Comparison of ENCODE assay signal across 8 mouse cellular contexts in genomic region chrX:135839397-135840391, GRCm38 (mm10). TPM values are rescaled to one million over a fixed set of nuclear protein-coding genes. Genes with fewer than 3 reads are reported as not detected.
DNase-seq lines count a peak whose midpoint lies in the region; ATAC-seq and TF ChIP-seq lines count a peak whose summit lies in the region.
"Not testable (repeated sequence)": the region's sequence is repeated elsewhere in the genome, so short reads cannot be mapped to it uniquely, and the experiment has no call there.

No protein-coding gene starts in this region.

- H3K9ac ChIP-seq in forebrain, embryonic 12.5 days: peak overlapping the region; percentile 55
- not testable (repeated sequence) for H3K9ac ChIP-seq in heart, postnatal 0 days (replicated peaks; ENCODE audit: low read depth, low read length); kidney, postnatal 0 days (ENCODE audit: low read depth, low read length); liver, embryonic 11.5 days (ENCODE audit: low read depth, low read length); stomach, embryonic 14.5 days (replicated peaks; ENCODE audit: low read depth, low read length)
- H3K9ac ChIP-seq in midbrain, embryonic 15.5 days: peak overlapping the region; percentile 73

- H3K4me3 ChIP-seq in E14TG2a.4 (replicated peaks; ENCODE audit: low read length): peak overlapping the region; percentile 79
- peak overlapping the region; percentile 50 for H3K4me3 ChIP-seq in forebrain, embryonic 12.5 days (replicated peaks)
- peak overlapping the region; percentile 46 for H3K4me3 ChIP-seq in heart, postnatal 0 days (ENCODE audit: low read depth, low read length)
- peak overlapping the region; percentile 41 for H3K4me3 ChIP-seq in kidney, postnatal 0 days (replicated peaks; ENCODE audit: low read depth, low read length)
- peak overlapping the region; percentile 49 for H3K4me3 ChIP-seq in liver, embryonic 11.5 days (ENCODE audit: low read depth, low read length)
- H3K4me3 ChIP-seq in midbrain, embryonic 15.5 days: peak overlapping the region; percentile 61
- H3K4me3 ChIP-seq in stomach, embryonic 14.5 days (ENCODE audit: low read depth, low read length): peak overlapping the region; percentile 39

- not testable (repeated sequence) for H3K9me3 ChIP-seq in E14TG2a.4 (ENCODE audit: low read length); forebrain, embryonic 12.5 days; heart, postnatal 0 days (replicated peaks; ENCODE audit: control insufficient read depth, low read length); kidney, postnatal 0 days (replicated peaks; ENCODE audit: low read length); liver, embryonic 11.5 days (ENCODE audit: control insufficient read depth, low read length); midbrain, embryonic 15.5 days; stomach, embryonic 14.5 days (ENCODE audit: control insufficient read depth, low read depth, low read length)

- H3K36me3 ChIP-seq in E14TG2a.4 (ENCODE audit: insufficient read depth, low read length): peaks cover 20% of the 10 kb centered on the region
- H3K36me3 ChIP-seq in forebrain, embryonic 12.5 days (replicated peaks); heart, postnatal 0 days (replicated peaks; ENCODE audit: control insufficient read depth, insufficient read depth, low read length); kidney, postnatal 0 days (ENCODE audit: insufficient read depth, low read length); liver, embryonic 11.5 days (ENCODE audit: control insufficient read depth, insufficient read depth, low read length); midbrain, embryonic 15.5 days (replicated peaks); stomach, embryonic 14.5 days (ENCODE audit: control insufficient read depth, insufficient read depth, low read length): not testable (repeated sequence)

- ATAC-seq in forebrain, embryonic 12.5 days (ENCODE audit: low FRiP score): peak; percentile 33
- ATAC-seq in heart, postnatal 0 days (ENCODE audit: insufficient read depth, low read depth): peak; percentile 41; the same call in 1 of the 2 replicates
- ATAC-seq in kidney, postnatal 0 days (replicated peaks; ENCODE audit: low FRiP score, low read depth): peak; percentile 53
- ATAC-seq in liver, embryonic 11.5 days (replicated peaks; ENCODE audit: low FRiP score): peak; percentile 24; the same call in 1 of the 2 replicates
- peak; percentile 41 for ATAC-seq in midbrain, embryonic 15.5 days (replicated peaks)
- peak; percentile 28; the same call in 1 of the 2 replicates for ATAC-seq in stomach, embryonic 14.5 days (ENCODE audit: insufficient number of reproducible peaks, insufficient read depth, low FRiP score, low read depth)

- TF ChIP-seq EP300 in heart, postnatal 0 days (IDR thresholded peaks at IDR 0.05; ENCODE audit: low read depth): not testable (repeated sequence)

- 21% methylated on average over 17 of the region's 17 CpGs for WGBS in forebrain, embryonic 12.5 days
- 22% methylated on average over 15 of the region's 17 CpGs for WGBS in heart, postnatal 0 days
- WGBS in kidney, postnatal 0 days: 33% methylated on average over 16 of the region's 17 CpGs
- 23% methylated on average over 15 of the region's 17 CpGs for WGBS in liver, embryonic 11.5 days
- WGBS in midbrain, embryonic 15.5 days: 30% methylated on average over 16 of the region's 17 CpGs
- 26% methylated on average over 14 of the region's 17 CpGs for WGBS in stomach, embryonic 14.5 days

- peak overlapping the region; percentile 75 for H3K4me2 ChIP-seq in forebrain, embryonic 12.5 days
- H3K4me2 ChIP-seq in heart, postnatal 0 days (ENCODE audit: low read depth, low read length): peak overlapping the region; percentile 83
- H3K4me2 ChIP-seq in kidney, postnatal 0 days (ENCODE audit: low read length): peak overlapping the region; percentile 69
- peak overlapping the region; percentile 68 for H3K4me2 ChIP-seq in liver, embryonic 11.5 days
- peak overlapping the region; percentile 56 for H3K4me2 ChIP-seq in midbrain, embryonic 15.5 days
- H3K4me2 ChIP-seq in stomach, embryonic 14.5 days (replicated peaks; ENCODE audit: low read depth, low read length): peak overlapping the region; percentile 57

- DNase-seq in cerebellum, adult 11 months: peak; percentile 45
- peak; percentile 12 for DNase-seq in heart, postnatal 0 days (ENCODE audit: low spot score)
- DNase-seq in kidney, postnatal 0 days (ENCODE audit: low spot score): peak; percentile 62
- DNase-seq in liver, embryonic 11.5 days (ENCODE audit: low spot score): not testable (repeated sequence)

- H3K27ac ChIP-seq in forebrain, embryonic 12.5 days; heart, postnatal 0 days (ENCODE audit: low read depth); kidney, postnatal 0 days; liver, embryonic 11.5 days (ENCODE audit: low read depth, low read length); stomach, embryonic 14.5 days (ENCODE audit: low read length): not testable (repeated sequence)
- peak overlapping the region; percentile 76 for H3K27ac ChIP-seq in midbrain, embryonic 15.5 days

- not testable (repeated sequence) for H3K27me3 ChIP-seq in E14TG2a.4 (ENCODE audit: insufficient read depth, low read length); forebrain, embryonic 12.5 days; heart, postnatal 0 days (ENCODE audit: control insufficient read depth, insufficient read depth, low read length); kidney, postnatal 0 days (ENCODE audit: insufficient read depth, low read length); liver, embryonic 11.5 days (replicated peaks; ENCODE audit: control insufficient read depth, insufficient read depth, low read length); midbrain, embryonic 15.5 days (replicated peaks); stomach, embryonic 14.5 days (ENCODE audit: control insufficient read depth, insufficient read depth, low read length)

- not testable (repeated sequence) for H3K4me1 ChIP-seq in E14TG2a.4 (replicated peaks; ENCODE audit: low read depth, low read length); forebrain, embryonic 12.5 days; heart, postnatal 0 days (ENCODE audit: control insufficient read depth, insufficient read depth); kidney, postnatal 0 days (replicated peaks; ENCODE audit: insufficient read depth, low read length); liver, embryonic 11.5 days (replicated peaks; ENCODE audit: control insufficient read depth, insufficient read depth, low read length); midbrain, embryonic 15.5 days; stomach, embryonic 14.5 days (ENCODE audit: control insufficient read depth, insufficient read depth, low read length)

- 0 out of 2 replicates have a peak, but pooled peaks have one; percentile 11 for TF ChIP-seq CTCF in E14TG2a.4 (conservative IDR thresholded peaks at IDR 0.05; ENCODE audit: low read length)
- peak; percentile 63 for TF ChIP-seq CTCF in heart, postnatal 0 days (IDR thresholded peaks at IDR 0.05; ENCODE audit: low read depth)
- peak; percentile 67 for TF ChIP-seq CTCF in kidney, postnatal 0 days (IDR thresholded peaks at IDR 0.05; ENCODE audit: low read depth)

RNA-seq across cellular contexts. Expression of gene Gprasp2, which starts 0.9 kb away (rescaled TPM):
- polyA plus RNA-seq in forebrain, embryonic 12.5 days (2016; fragmentation: Nextera tagmentation; extraction: Ambion mirVana): 79.9 and 84.6 TPM in 2 replicates
- total RNA-seq in heart, postnatal 0 days (2014; rRNA removed; ENCODE audit: low replicate concordance): 8.8 and 13.3 TPM in 2 replicates
- 6.7 and 7.0 TPM in 2 replicates for polyA plus RNA-seq in heart, postnatal 0 days (2015; fragmentation: Nextera tagmentation; extraction: Ambion mirVana)
- 14.1 and 15.8 TPM in 2 replicates for polyA plus RNA-seq in kidney, postnatal 0 days (2015; fragmentation: Nextera tagmentation; extraction: Ambion mirVana)
- 6.5 and 8.9 TPM in 2 replicates for polyA plus RNA-seq in liver, embryonic 11.5 days (2014; fragmentation: Nextera tagmentation; extraction: Ambion mirVana)
- polyA plus RNA-seq in midbrain, embryonic 15.5 days (2015; fragmentation: Nextera tagmentation; extraction: Ambion mirVana): 237 and 254 TPM in 2 replicates
- 26.6 and 29.1 TPM in 2 replicates for polyA plus RNA-seq in stomach, embryonic 14.5 days (2014; fragmentation: Nextera tagmentation; extraction: Ambion mirVana)

RNA-seq across cellular contexts. Expression of gene Bhlhb9, which starts 42.3 kb away (rescaled TPM):
- polyA plus RNA-seq in forebrain, embryonic 12.5 days (2016; fragmentation: Nextera tagmentation; extraction: Ambion mirVana): 90.2 and 92.3 TPM in 2 replicates
- 40.5 and 44.6 TPM in 2 replicates for total RNA-seq in heart, postnatal 0 days (2014; rRNA removed; ENCODE audit: low replicate concordance)
- polyA plus RNA-seq in heart, postnatal 0 days (2015; fragmentation: Nextera tagmentation; extraction: Ambion mirVana): 47.1 and 48.8 TPM in 2 replicates
- polyA plus RNA-seq in kidney, postnatal 0 days (2015; fragmentation: Nextera tagmentation; extraction: Ambion mirVana): 36.9 and 39.1 TPM in 2 replicates
- 35.6 and 36.8 TPM in 2 replicates for polyA plus RNA-seq in liver, embryonic 11.5 days (2014; fragmentation: Nextera tagmentation; extraction: Ambion mirVana)
- polyA plus RNA-seq in midbrain, embryonic 15.5 days (2015; fragmentation: Nextera tagmentation; extraction: Ambion mirVana): 126 and 127 TPM in 2 replicates
- 46.6 and 51.1 TPM in 2 replicates for polyA plus RNA-seq in stomach, embryonic 14.5 days (2014; fragmentation: Nextera tagmentation; extraction: Ambion mirVana)

Comparison
In these comparisons a context has a peak if more than half of its experiments do, and no peak if none do; other contexts are left out.
1. CTCF ChIP-seq: peak in every context shown above with its lines; median percentile 67 in kidney, postnatal 0 days; 63 in heart, postnatal 0 days; 11 in E14TG2a.4.